Mouse (Mus musculus) hindbrain, postnatal 0 days (tissue): ENCODE measurements at regions not wholly inside any gene's neighbourhood (a gene's known extent, or its start where the extent isn't known, plus 50 kb on each side); places are given as distances from the start of the nearest gene placed in this dataset.
A peak's percentile ranks its signal among the peaks of the same experiment; 100 is the strongest.
"Not testable (repeated sequence)": the region's sequence is repeated elsewhere in the genome, so short reads cannot be mapped to it uniquely, and the experiment has no call there.

Experiments used
- ATAC-seq: fragments of 200-750 bp; cut with Nextera tagmentation; 2 replicates; pipeline ENCODE4 v1.8.0; 2017; ENCODE audit warnings: mild to moderate bottlenecking, moderate TSS enrichment, moderate library complexity
- DNase-seq: peaks from one replicate; pipeline ENCODE4 v3.0.0-alpha.2; 2015; ENCODE audit warnings: low spot score
- H3K27ac ChIP-seq: fragments of 300-500 bp; sonication (generic); 2 replicates; pipeline ENCODE4 v1.5.1; 2014; ENCODE audit warnings: mild to moderate bottlenecking
- H3K27me3 ChIP-seq: fragments of 300-500 bp; sonication (generic); 2 replicates; pipeline ENCODE4 v1.6.1; 2014; ENCODE audit warnings: low read length, mixed read lengths; ENCODE audit not compliant: insufficient read depth
- H3K36me3 ChIP-seq: fragments of 300-500 bp; sonication (generic); 2 replicates; pipeline ENCODE4 v1.6.1; 2014; ENCODE audit warnings: low read length, mixed read lengths; ENCODE audit not compliant: insufficient read depth
- H3K4me1 ChIP-seq: fragments of 300-500 bp; sonication (generic); 2 replicates; pipeline ENCODE4 v1.6.1; 2014; ENCODE audit warnings: antibody characterized with exemption, low read length, mixed read lengths; ENCODE audit not compliant: insufficient read depth
- H3K4me2 ChIP-seq: fragments of 300-500 bp; sonication (generic); 2 replicates; pipeline ENCODE4 v1.6.1; 2014; ENCODE audit warnings: low read depth, mild to moderate bottlenecking, low read length, moderate library complexity, mixed read lengths
- H3K4me3 ChIP-seq: fragments of 300-500 bp; sonication (generic); 2 replicates; pipeline ENCODE4 v1.5.1; 2014; ENCODE audit warnings: low read length
- H3K9ac ChIP-seq: fragments of 300-500 bp; sonication (generic); replicated peaks from 2 replicates; pipeline ENCODE4 v1.6.1; 2014; ENCODE audit warnings: mild to moderate bottlenecking, low read length, moderate library complexity, mixed read lengths
- H3K9me3 ChIP-seq: fragments of 300-500 bp; sonication (generic); 2 replicates; pipeline ENCODE4 v1.6.1; 2016; ENCODE audit warnings: low read length, mixed read lengths
- CTCF ChIP-seq: IDR thresholded peaks from 2 replicates; pipeline ENCODE4 v1.5.1; 2016; ENCODE audit warnings: antibody characterized with exemption, control low read depth, low read depth
- WGBS: fragments of 180-500 bp; shearing (Covaris S2); extraction: QIAGEN DNeasy Blood & Tissue Kit; methylation state at CpG from one replicate; pipeline ENCODE4 v1.1.7; 2014; 5-methylcytosine and 5-hydroxymethylcytosine counted together

GRCm38 (mm10) chr3:21585767-21586166 lies 490.7 kb upstream of the Tbl1xr1 start:
- no peaks in the 10 kb centered on the region for H3K27me3 ChIP-seq
- 95% methylated on average over 3 of the region's 3 CpGs for WGBS
- DNase-seq (no peak), ATAC-seq (no peak)
- H3K9ac ChIP-seq: no peak overlapping the region
- no peaks in the 10 kb centered on the region for H3K36me3 ChIP-seq
- H3K9me3 ChIP-seq: no peaks in the 10 kb centered on the region
- no peak overlapping the region for H3K4me3 ChIP-seq
- TF ChIP-seq CTCF: no peak
- H3K27ac ChIP-seq: no peak overlapping the region
- H3K4me2 ChIP-seq: no peak overlapping the region
- H3K4me1 ChIP-seq: no peaks in the 10 kb centered on the region

GRCm38 (mm10) chr3:21606846-21607245 lies 469.6 kb upstream of the Tbl1xr1 start:
- Histone ChIP-seq H3K9ac (no peak overlapping the region), H3K4me2 (no peak overlapping the region), H3K27me3 (no peaks in the 10 kb centered on the region), H3K36me3 (no peaks in the 10 kb centered on the region), H3K9me3 (no peaks in the 10 kb centered on the region), H3K4me1 (no peaks in the 10 kb centered on the region), H3K4me3 (no peak overlapping the region), H3K27ac (no peak overlapping the region)
- ATAC-seq: no peak
- no peak for TF ChIP-seq CTCF
- 99% methylated on average over 2 of the region's 2 CpGs for WGBS
- DNase-seq: no peak

GRCm38 (mm10) chr3:21610231-21610630 lies 466.2 kb upstream of the Tbl1xr1 start:
- DNase-seq (no peak), ATAC-seq (no peak)
- WGBS: 88% methylated on average over 2 of the region's 2 CpGs
- Histone ChIP-seq H3K27me3 (no peaks in the 10 kb centered on the region), H3K9me3 (no peaks in the 10 kb centered on the region), H3K36me3 (no peaks in the 10 kb centered on the region), H3K4me3 (no peak overlapping the region), H3K27ac (no peak overlapping the region), H3K4me1 (no peaks in the 10 kb centered on the region), H3K4me2 (no peak overlapping the region), H3K9ac (no peak overlapping the region)
- TF ChIP-seq CTCF: no peak

GRCm38 (mm10) chr3:21621745-21622144 lies 454.7 kb upstream of the Tbl1xr1 start:
- DNase-seq (peak; percentile 5), ATAC-seq (no peak)
- no peaks in the 10 kb centered on the region for H3K36me3 ChIP-seq
- H3K4me2 ChIP-seq: no peak overlapping the region
- WGBS: 77% methylated on average over 2 of the region's 2 CpGs
- TF ChIP-seq CTCF: no peak
- no peak overlapping the region for H3K27ac ChIP-seq
- H3K9ac ChIP-seq: no peak overlapping the region
- no peaks in the 10 kb centered on the region for H3K27me3 ChIP-seq
- H3K4me3 ChIP-seq: no peak overlapping the region
- H3K9me3 ChIP-seq: no peaks in the 10 kb centered on the region
- no peaks in the 10 kb centered on the region for H3K4me1 ChIP-seq

- H3K9me3 ChIP-seq: no peaks in the 10 kb centered on the region
- H3K4me3 ChIP-seq: no peak overlapping the region
- H3K4me1 ChIP-seq: no peaks in the 10 kb centered on the region
- TF ChIP-seq CTCF: no peak
- H3K4me2 ChIP-seq: no peak overlapping the region
- 88% methylated on average over 2 of the region's 2 CpGs for WGBS
- no peak overlapping the region for H3K27ac ChIP-seq
- H3K27me3 ChIP-seq: no peaks in the 10 kb centered on the region
- DNase-seq: no peak
- H3K36me3 ChIP-seq: no peaks in the 10 kb centered on the region
- ATAC-seq: no peak
- no peak overlapping the region for H3K9ac ChIP-seq
Observed at GRCm38 (mm10) chr3:21625039-21625438, 451.4 kb upstream of the Tbl1xr1 start.

- no peaks in the 10 kb centered on the region for H3K27me3 ChIP-seq
- H3K9ac ChIP-seq: no peak overlapping the region
- ATAC-seq (no peak), DNase-seq (peak; percentile 65)
- WGBS: 21% methylated on average over 3 of the region's 3 CpGs
- no peaks in the 10 kb centered on the region for H3K9me3 ChIP-seq
- no peaks in the 10 kb centered on the region for H3K36me3 ChIP-seq
- no peaks in the 10 kb centered on the region for H3K4me1 ChIP-seq
- no peak for TF ChIP-seq CTCF
- no peak overlapping the region for H3K4me3 ChIP-seq
- H3K27ac ChIP-seq: peak overlapping the region; percentile 8; the same call in 1 of the 2 replicates
- no peak overlapping the region for H3K4me2 ChIP-seq
Observed at GRCm38 (mm10) chr3:21626029-21626428, 450.4 kb upstream of the Tbl1xr1 start.

- not testable (repeated sequence) for H3K27ac ChIP-seq, DNase-seq, H3K4me1 ChIP-seq, ATAC-seq, H3K36me3 ChIP-seq, H3K9me3 ChIP-seq, H3K27me3 ChIP-seq, H3K9ac ChIP-seq, H3K4me3 ChIP-seq, H3K4me2 ChIP-seq
- 89% methylated on average over 2 of the region's 2 CpGs for WGBS
Observed at GRCm38 (mm10) chr3:21627048-21627447, 449.4 kb upstream of the Tbl1xr1 start.
